Mouse (Mus musculus) kidney, adult 2 months (tissue): ENCODE measurements around the gene Rangap1. TPM values are rescaled to one million over a fixed set of nuclear protein-coding genes. Genes with fewer than 3 reads are reported as not detected.
"Not testable (repeated sequence)": the region's sequence is repeated elsewhere in the genome, so short reads cannot be mapped to it uniquely, and the experiment has no call there.

Experiments used
- DNase-seq: peaks from one replicate; pipeline ENCODE4 v3.0.0; 2021
- H3K27ac ChIP-seq: fragments of 200-500 bp; 2 replicates; pipeline ENCODE4 v1.5.1; 2012; ENCODE audit warnings: low read depth, low read length, control low read depth, inconsistent platforms; ENCODE audit not compliant: insufficient read depth
- H3K27me3 ChIP-seq: fragments of 200-500 bp; replicated peaks from 2 replicates; pipeline ENCODE4 v1.6.1; 2012; ENCODE audit warnings: mild to moderate bottlenecking, moderate library complexity, low read length, inconsistent platforms; ENCODE audit not compliant: control insufficient read depth, insufficient read depth
- H3K36me3 ChIP-seq: fragments of 200-500 bp; 2 replicates; pipeline ENCODE4 v1.6.1; 2012; ENCODE audit warnings: mild to moderate bottlenecking, moderate library complexity, low read length, inconsistent platforms; ENCODE audit not compliant: control insufficient read depth, insufficient read depth
- H3K4me1 ChIP-seq: fragments of 200-500 bp; 2 replicates; pipeline ENCODE4 v1.6.1; 2011; ENCODE audit warnings: low read length; ENCODE audit not compliant: control insufficient read depth, insufficient read depth
- H3K4me3 ChIP-seq: fragments of 200-500 bp; 2 replicates; pipeline ENCODE4 v1.5.1; 2011; ENCODE audit warnings: mild to moderate bottlenecking, low read depth, low read length, control low read depth; ENCODE audit not compliant: insufficient read depth
- CTCF ChIP-seq: fragments of 200-500 bp; conservative IDR thresholded peaks from 2 replicates; pipeline ENCODE4 v1.5.1; 2011; ENCODE audit warnings: low read depth, mild to moderate bottlenecking, control low read depth, low read length, moderate library complexity, mixed read lengths; ENCODE audit not compliant: insufficient read depth, insufficient read length
- POLR2A ChIP-seq: fragments of 200-500 bp; IDR thresholded peaks from one replicate; pipeline ENCODE4 v1.6.1; 2011; ENCODE audit warnings: low read depth, low read length, control low read depth
- WGBS: fragments of 180-500 bp; shearing (Covaris S2); methylation state at CpG from one replicate; pipeline ENCODE4 v1.1.7; 2018; 5-methylcytosine and 5-hydroxymethylcytosine counted together
- polyA plus RNA-seq: library from polyadenylated mRNA; depleted of rRNA; stranded (reverse); fragments of >200 nt; gene quantifications from 2 replicates; pipeline ENCODE4 v1.2.3, GENCODE M21; 2012

Gene Rangap1
- polyA plus RNA-seq, 1 experiment, result 25.8 TPM

DNA sequence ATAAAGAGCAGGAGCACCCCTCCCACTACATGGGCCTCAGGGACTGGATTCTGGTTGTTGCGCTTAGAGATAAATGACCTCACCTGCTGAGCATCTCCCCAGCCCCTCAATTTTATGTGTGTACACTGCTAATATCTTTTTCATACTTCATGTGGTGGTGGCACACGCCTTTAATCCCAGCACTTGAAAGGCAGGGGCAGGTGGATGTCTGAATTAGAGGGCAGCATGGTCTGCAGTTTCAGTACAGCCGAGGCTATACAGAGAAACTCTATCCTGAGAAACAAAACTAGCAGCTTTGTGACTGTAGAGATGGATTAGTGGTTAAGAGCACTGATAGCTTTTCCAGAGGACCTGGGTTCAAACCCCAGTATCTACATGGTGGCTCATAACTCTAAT lies 42.2 kb downstream of the Rangap1 start:
- DNase-seq, result no peak
- 82% methylated on average over 3 of the region's 3 CpGs for WGBS
- Histone ChIP-seq H3K4me1 (peaks cover 10% of the 10 kb centered on the region; the same call in 1 of the 2 replicates), H3K27ac (no peak overlapping the region; the same call in 1 of the 2 replicates), H3K4me3 (no peak overlapping the region), H3K27me3 (no peaks in the 10 kb centered on the region), H3K36me3 (no peaks in the 10 kb centered on the region)
- TF ChIP-seq CTCF (no peak), POLR2A (no peak)

DNA sequence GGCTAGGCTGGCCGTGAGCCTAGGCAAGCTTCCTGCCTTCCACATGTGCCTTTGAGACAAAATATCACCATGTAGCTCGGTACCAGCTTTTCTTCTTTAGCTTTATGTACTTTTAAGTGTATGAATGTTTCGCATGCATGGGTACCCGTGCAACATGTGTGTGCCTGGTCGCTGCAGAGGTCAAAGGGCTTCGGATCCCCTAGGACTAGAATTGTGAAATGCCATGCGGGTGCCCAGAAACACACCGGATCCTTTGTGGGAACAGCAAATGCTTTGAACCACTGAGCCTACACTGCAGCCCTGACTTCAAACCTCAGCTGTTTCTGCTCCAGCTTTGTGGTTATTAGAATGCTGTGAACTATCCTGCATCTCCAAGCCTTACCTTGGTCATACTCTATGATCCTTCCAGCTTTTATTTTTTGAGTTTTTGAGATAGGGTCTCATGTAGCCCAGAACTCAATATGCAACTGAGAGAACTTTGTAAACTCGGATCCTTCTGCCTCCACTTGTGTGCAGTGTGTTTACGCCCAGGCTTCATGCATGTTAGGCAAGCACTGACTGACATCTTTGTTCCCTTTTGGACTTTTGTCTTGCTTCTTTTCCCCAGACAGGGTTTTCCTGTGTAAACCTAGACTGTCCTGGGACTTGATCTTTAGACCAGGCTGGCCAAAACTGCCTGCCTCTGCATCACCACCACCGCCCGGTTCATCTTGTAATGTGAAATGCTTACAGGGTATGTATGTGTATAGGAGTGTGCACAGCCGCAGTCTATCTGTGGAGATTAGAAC lies 42.8 kb downstream of the Rangap1 start:
- H3K4me3 ChIP-seq, result no peak overlapping the region
- peak; percentile 27 for DNase-seq
- H3K36me3 ChIP-seq, result no peaks in the 10 kb centered on the region
- 72% methylated on average over 13 of the region's 13 CpGs for WGBS
- peaks cover 10% of the 10 kb centered on the region; the same call in 1 of the 2 replicates for H3K4me1 ChIP-seq
- H3K27ac ChIP-seq, result no peak overlapping the region; the same call in 1 of the 2 replicates
- TF ChIP-seq POLR2A (no peak), CTCF (no peak)
- no peaks in the 10 kb centered on the region for H3K27me3 ChIP-seq

DNA sequence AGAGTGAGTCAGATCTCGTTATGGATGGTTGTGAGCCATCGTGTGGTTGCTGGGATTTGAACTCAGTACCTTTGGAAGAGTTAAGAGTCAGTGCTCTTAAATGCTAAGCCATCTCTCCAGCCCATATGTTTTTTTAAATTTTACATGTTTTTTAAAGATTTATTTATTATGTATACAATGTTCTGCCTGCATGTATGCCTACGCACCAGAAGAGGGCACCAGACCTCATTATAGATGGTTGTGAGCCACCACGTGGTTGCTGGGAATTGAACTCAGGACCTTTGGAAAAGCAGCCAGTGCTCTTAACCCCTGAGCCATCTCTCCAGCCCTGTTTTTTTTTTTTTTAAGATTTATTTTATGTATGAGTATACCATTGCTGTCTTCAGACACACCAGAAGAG lies 44.0 kb downstream of the Rangap1 start:
- H3K36me3 ChIP-seq, H3K27me3 ChIP-seq, DNase-seq, H3K4me3 ChIP-seq, H3K27ac ChIP-seq: not testable (repeated sequence)
- H3K4me1 ChIP-seq, result peaks cover 10% of the 10 kb centered on the region; the same call in 1 of the 2 replicates
- 78% methylated on average over 4 of the region's 4 CpGs for WGBS

DNA sequence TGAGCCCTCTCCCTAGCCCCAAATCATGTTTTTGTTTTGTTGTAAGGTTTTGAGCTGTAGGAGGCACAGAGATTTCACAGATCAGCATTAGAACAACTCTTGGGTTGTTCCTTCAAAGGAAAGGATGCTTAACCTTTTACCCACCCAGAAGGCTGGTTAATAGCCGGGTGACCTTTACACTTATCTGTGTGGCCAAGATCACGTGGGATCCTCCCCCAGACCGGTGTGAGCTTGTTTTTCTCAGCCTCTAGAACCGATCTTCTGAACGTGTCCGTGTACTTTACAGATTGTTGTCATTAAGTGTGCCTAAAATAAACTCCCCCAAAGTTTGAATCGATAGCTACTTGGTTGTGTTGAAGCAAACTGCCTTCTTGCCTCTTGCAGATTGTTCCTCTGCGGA lies 44.7 kb downstream of the Rangap1 start:
- TF ChIP-seq POLR2A, result no peak
- TF ChIP-seq CTCF, result no peak
- Histone ChIP-seq H3K36me3 (no peaks in the 10 kb centered on the region), H3K27ac (peak overlapping the region; percentile 97), H3K4me3 (no peak overlapping the region), H3K27me3 (no peaks in the 10 kb centered on the region), H3K4me1 (peaks cover 10% of the 10 kb centered on the region; the same call in 1 of the 2 replicates)
- peak; percentile 91 for DNase-seq
- WGBS, result 36% methylated on average over 8 of the region's 8 CpGs

DNA sequence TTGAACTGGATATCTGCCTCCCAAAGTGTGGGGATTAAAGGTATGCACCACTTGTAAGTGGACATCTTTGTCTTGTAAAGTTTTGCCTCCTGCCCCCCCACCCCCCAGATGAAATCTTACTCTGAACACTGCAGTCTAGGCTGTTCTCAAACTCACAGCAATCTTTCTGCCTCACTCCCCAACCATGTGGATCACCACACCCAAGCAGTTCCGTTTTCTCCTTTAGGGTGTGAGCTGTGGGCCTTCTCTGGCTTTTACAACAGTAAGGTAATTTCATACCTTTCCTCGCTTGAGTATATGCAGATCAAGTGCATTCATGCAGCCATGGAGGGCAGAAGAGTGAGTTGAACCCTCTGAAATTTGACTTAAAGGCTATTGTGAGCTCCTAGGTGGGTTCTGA lies 45.2 kb downstream of the Rangap1 start:
- Histone ChIP-seq H3K4me3 (no peak overlapping the region), H3K36me3 (no peaks in the 10 kb centered on the region), H3K27ac (peak overlapping the region; percentile 92), H3K27me3 (no peaks in the 10 kb centered on the region), H3K4me1 (peaks cover 10% of the 10 kb centered on the region; the same call in 1 of the 2 replicates)
- WGBS, result 53% methylated on average over 2 of the region's 2 CpGs
- TF ChIP-seq POLR2A (no peak), CTCF (no peak)
- no peak for DNase-seq

DNA sequence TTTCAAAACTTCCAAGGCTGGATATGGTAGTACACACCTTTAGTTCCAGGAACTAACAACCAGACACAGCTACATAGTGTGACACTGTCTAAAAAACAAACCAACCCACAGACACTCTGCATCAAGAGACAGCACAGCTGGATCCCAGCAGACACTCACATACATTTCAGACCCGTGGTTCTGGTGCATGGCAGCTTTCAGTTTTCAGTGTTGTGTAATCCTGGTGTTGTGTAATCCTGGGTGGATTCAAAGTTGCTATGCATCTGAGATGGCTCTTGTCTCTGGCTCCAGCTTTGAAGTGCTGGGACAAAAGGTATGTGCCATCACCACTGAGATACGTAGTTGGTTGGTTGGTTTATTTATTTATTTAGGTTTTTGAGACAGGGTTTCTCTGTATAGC lies 46.8 kb downstream of the Rangap1 start:
- TF ChIP-seq CTCF, result no peak
- no peak for TF ChIP-seq POLR2A
- Histone ChIP-seq H3K36me3 (no peaks in the 10 kb centered on the region), H3K27me3 (no peaks in the 10 kb centered on the region), H3K4me3 (no peak overlapping the region), H3K27ac (no peak overlapping the region), H3K4me1 (peaks cover 10% of the 10 kb centered on the region; the same call in 1 of the 2 replicates)
- WGBS, result 66% methylated on average over 2 of the region's 2 CpGs
- no peak for DNase-seq

DNA sequence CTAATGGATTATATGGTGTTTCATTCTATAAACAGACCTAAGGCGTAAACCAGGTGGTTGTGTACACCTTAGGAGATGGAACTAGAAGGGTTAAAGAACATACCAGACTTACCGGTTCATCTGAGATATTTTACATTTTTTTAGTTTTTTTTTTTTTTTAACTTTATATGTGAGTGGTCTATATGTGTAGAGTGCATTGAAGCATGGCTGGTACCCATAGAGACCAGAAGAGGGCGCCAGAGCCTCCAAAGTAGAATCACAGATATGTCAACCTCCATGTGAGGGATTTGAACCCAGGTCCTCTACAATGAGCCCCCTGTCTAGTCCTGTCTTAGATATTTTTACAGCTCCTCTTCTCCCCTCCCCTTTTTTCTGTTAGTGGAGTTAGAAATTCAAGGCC lies 47.5 kb downstream of the Rangap1 start:
- H3K36me3 ChIP-seq, result no peaks in the 10 kb centered on the region
- peaks cover 11% of the 10 kb centered on the region for H3K4me1 ChIP-seq
- DNase-seq, result peak; percentile 39
- TF ChIP-seq CTCF (peak; percentile 61), POLR2A (no peak)
- WGBS, result 42% methylated on average over 3 of the region's 3 CpGs
- H3K4me3 ChIP-seq, result no peak overlapping the region
- no peak overlapping the region for H3K27ac ChIP-seq
- no peaks in the 10 kb centered on the region for H3K27me3 ChIP-seq
